Mouse (Mus musculus) forebrain, embryonic 13.5 days (tissue): Measurements from ENCODE around the gene Ttyh3. TPM values are rescaled to one million over a fixed set of nuclear protein-coding genes. Genes with fewer than 3 reads are reported as not detected.

Experiments
- ATAC-seq: fragments of 200-750 bp; cut with Nextera tagmentation; 2 replicates; pipeline ENCODE4 v1.8.0; 2017
- H3K27ac ChIP-seq: fragments of 300-500 bp; sonication (generic); 2 replicates; pipeline ENCODE4 v1.5.1; 2015; ENCODE audit warnings: inconsistent platforms, mild to moderate bottlenecking, moderate library complexity
- H3K27me3 ChIP-seq: fragments of 300-500 bp; sonication (generic); 2 replicates; pipeline ENCODE4 v1.6.1; 2015; ENCODE audit warnings: mild to moderate bottlenecking, inconsistent platforms
- H3K36me3 ChIP-seq: fragments of 300-500 bp; sonication (generic); 2 replicates; pipeline ENCODE4 v1.6.1; 2015; ENCODE audit warnings: mild to moderate bottlenecking, inconsistent platforms; ENCODE audit not compliant: poor library complexity, severe bottlenecking
- H3K4me1 ChIP-seq: fragments of 300-500 bp; sonication (generic); 2 replicates; pipeline ENCODE4 v1.6.1; 2015; ENCODE audit warnings: inconsistent platforms
- H3K4me2 ChIP-seq: fragments of 300-500 bp; sonication (generic); 2 replicates; pipeline ENCODE4 v1.6.1; 2015; ENCODE audit warnings: inconsistent platforms, mild to moderate bottlenecking, moderate library complexity
- H3K4me3 ChIP-seq: fragments of 300-500 bp; sonication (generic); 2 replicates; pipeline ENCODE4 v1.5.1; 2015; ENCODE audit warnings: mild to moderate bottlenecking, inconsistent platforms
- H3K9ac ChIP-seq: fragments of 300-500 bp; sonication (generic); 2 replicates; pipeline ENCODE4 v1.6.1; 2015; ENCODE audit warnings: mild to moderate bottlenecking, inconsistent platforms
- H3K9me3 ChIP-seq: fragments of 300-500 bp; sonication (generic); replicated peaks from 2 replicates; pipeline ENCODE4 v1.6.1; 2016; ENCODE audit warnings: inconsistent platforms
- WGBS: fragments of 180-500 bp; shearing (Covaris S2); methylation state at CpG from one replicate; pipeline ENCODE4 v1.1.7; 2015; 5-methylcytosine and 5-hydroxymethylcytosine counted together
- polyA plus RNA-seq: library from polyadenylated mRNA; unstranded; fragments of >200 nt; fragmentation: Nextera tagmentation; extraction: Ambion mirVana; gene quantifications from 2 replicates; pipeline ENCODE4 v1.2.1, GENCODE M21; 2015

The Ttyh3 gene
- polyA plus RNA-seq, 1 experiment from 2014 or later: 59.3 TPM

- Histone ChIP-seq H3K27ac (peak overlapping the region; percentile 85), H3K27me3 (no peaks in the 10 kb centered on the region), H3K9ac (0 out of 2 replicates have a peak overlapping the region, but pooled peaks have one; percentile 27), H3K9me3 (no peaks in the 10 kb centered on the region), H3K4me1 (peaks cover 64% of the 10 kb centered on the region), H3K4me3 (no peak overlapping the region), H3K4me2 (peak overlapping the region; percentile 19; the same call in 1 of the 2 replicates), H3K36me3 (no peaks in the 10 kb centered on the region)
- peak; percentile 42; the same call in 1 of the 2 replicates for ATAC-seq
- WGBS: 11% methylated on average over 8 of the region's 8 CpGs
Observed at GRCm38 (mm10) chr5:140582995-140583731, 65.7 kb downstream of the Ttyh3 start.

- Histone ChIP-seq H3K27me3 (no peaks in the 10 kb centered on the region), H3K4me2 (no peak overlapping the region), H3K27ac (no peak overlapping the region), H3K9me3 (no peaks in the 10 kb centered on the region), H3K9ac (no peak overlapping the region), H3K4me3 (no peak overlapping the region), H3K36me3 (no peaks in the 10 kb centered on the region), H3K4me1 (peaks cover 61% of the 10 kb centered on the region)
- no peak for ATAC-seq
- 5% methylated on average over 5 of the region's 5 CpGs for WGBS
Observed at GRCm38 (mm10) chr5:140581569-140581968, 67.3 kb downstream of the Ttyh3 start.

GRCm38 (mm10) chr5:140579771-140580170 is 69.1 kb downstream of the Ttyh3 start:
- no peaks in the 10 kb centered on the region for H3K27me3 ChIP-seq
- no peak overlapping the region for H3K4me2 ChIP-seq
- no peak overlapping the region for H3K9ac ChIP-seq
- ATAC-seq: peak; percentile 66; the same call in 1 of the 2 replicates
- no peaks in the 10 kb centered on the region for H3K36me3 ChIP-seq
- H3K9me3 ChIP-seq: no peaks in the 10 kb centered on the region
- H3K4me3 ChIP-seq: no peak overlapping the region
- peaks cover 56% of the 10 kb centered on the region for H3K4me1 ChIP-seq
- WGBS: 4% methylated on average over 6 of the region's 6 CpGs
- H3K27ac ChIP-seq: peak overlapping the region; percentile 60

GRCm38 (mm10) chr5:140579221-140579620 is 69.6 kb downstream of the Ttyh3 start:
- Histone ChIP-seq H3K4me1 (peaks cover 51% of the 10 kb centered on the region), H3K36me3 (no peaks in the 10 kb centered on the region), H3K4me2 (no peak overlapping the region), H3K9me3 (no peaks in the 10 kb centered on the region), H3K4me3 (no peak overlapping the region), H3K27ac (peak overlapping the region; percentile 60), H3K27me3 (no peaks in the 10 kb centered on the region), H3K9ac (peak overlapping the region; percentile 34; the same call in 1 of the 2 replicates)
- 22% methylated on average over 9 of the region's 9 CpGs for WGBS
- no peak for ATAC-seq

GRCm38 (mm10) chr5:140575381-140575866 is 73.4 kb downstream of the Ttyh3 start:
- no peaks in the 10 kb centered on the region for H3K36me3 ChIP-seq
- WGBS: 69% methylated on average over 5 of the region's 5 CpGs
- no peak for ATAC-seq
- H3K4me2 ChIP-seq: no peak overlapping the region
- H3K27ac ChIP-seq: no peak overlapping the region
- H3K9me3 ChIP-seq: no peaks in the 10 kb centered on the region
- no peak overlapping the region for H3K4me3 ChIP-seq
- H3K9ac ChIP-seq: no peak overlapping the region
- no peaks in the 10 kb centered on the region for H3K27me3 ChIP-seq
- H3K4me1 ChIP-seq: peaks cover 22% of the 10 kb centered on the region

GRCm38 (mm10) chr5:140572611-140573010 is 76.2 kb downstream of the Ttyh3 start:
- H3K36me3 ChIP-seq: no peaks in the 10 kb centered on the region
- peaks cover 23% of the 10 kb centered on the region for H3K4me1 ChIP-seq
- no peak overlapping the region for H3K4me2 ChIP-seq
- ATAC-seq: no peak
- H3K27me3 ChIP-seq: no peaks in the 10 kb centered on the region
- no peak overlapping the region for H3K4me3 ChIP-seq
- H3K27ac ChIP-seq: no peak overlapping the region
- WGBS: 90% methylated on average over 6 of the region's 6 CpGs
- no peak overlapping the region for H3K9ac ChIP-seq
- H3K9me3 ChIP-seq: no peaks in the 10 kb centered on the region

- H3K27ac ChIP-seq: no peak overlapping the region
- peaks cover 32% of the 10 kb centered on the region for H3K4me1 ChIP-seq
- no peak overlapping the region for H3K9ac ChIP-seq
- ATAC-seq: no peak
- H3K9me3 ChIP-seq: no peaks in the 10 kb centered on the region
- H3K27me3 ChIP-seq: no peaks in the 10 kb centered on the region
- H3K36me3 ChIP-seq: no peaks in the 10 kb centered on the region
- 66% methylated on average over 10 of the region's 10 CpGs for WGBS
- H3K4me2 ChIP-seq: no peak overlapping the region
- no peak overlapping the region for H3K4me3 ChIP-seq
Observed at GRCm38 (mm10) chr5:140571673-140572072, 77.2 kb downstream of the Ttyh3 start.

- ATAC-seq: no peak
Observed at GRCm38 (mm10) chr5:140571201-140571600, 77.6 kb downstream of the Ttyh3 start.

More at GRCm38 (mm10) chr5:140571201-140571600, 77.6 kb downstream of the Ttyh3 start:
- Histone ChIP-seq H3K4me2 (no peak overlapping the region), H3K4me3 (no peak overlapping the region), H3K4me1 (peaks cover 32% of the 10 kb centered on the region), H3K9me3 (no peaks in the 10 kb centered on the region), H3K36me3 (no peaks in the 10 kb centered on the region), H3K27me3 (no peaks in the 10 kb centered on the region), H3K27ac (no peak overlapping the region), H3K9ac (no peak overlapping the region)
- WGBS: 81% methylated on average over 4 of the region's 4 CpGs

Other genes with a start within 250 kb of the Ttyh3 start
- gene Eif3b, start 229.7 kb downstream of the Ttyh3 start, polyA plus RNA-seq: 84.0 and 95.0 TPM in 2 replicates
- not detected in 2 replicates for gene Gm4869, start 203.4 kb downstream of the Ttyh3 start, polyA plus RNA-seq
- 8.8 and 11.1 TPM in 2 replicates for gene Chst12, start 143.5 kb downstream of the Ttyh3 start, polyA plus RNA-seq
- 0.49 TPM in 1 of 2 replicates, not detected in the other for gene Grifin, start 84.0 kb downstream of the Ttyh3 start, polyA plus RNA-seq
- 28.8 and 31.8 TPM in 2 replicates for gene Lfng, start 41.7 kb downstream of the Ttyh3 start, polyA plus RNA-seq
- 20.1 and 27.6 TPM in 2 replicates for gene Iqce, start 53.3 kb upstream of the Ttyh3 start, polyA plus RNA-seq
- gene Brat1, start 56.0 kb upstream of the Ttyh3 start, polyA plus RNA-seq: 21.2 and 25.1 TPM in 2 replicates
- gene Amz1, start 75.1 kb upstream of the Ttyh3 start, polyA plus RNA-seq: 2.7 and 3.3 TPM in 2 replicates
- 11.0 and 12.6 TPM in 2 replicates for gene Gna12, start 181.4 kb upstream of the Ttyh3 start, polyA plus RNA-seq